ENCODE assay signal across 8 mouse cellular contexts in the genomic region with DNA sequence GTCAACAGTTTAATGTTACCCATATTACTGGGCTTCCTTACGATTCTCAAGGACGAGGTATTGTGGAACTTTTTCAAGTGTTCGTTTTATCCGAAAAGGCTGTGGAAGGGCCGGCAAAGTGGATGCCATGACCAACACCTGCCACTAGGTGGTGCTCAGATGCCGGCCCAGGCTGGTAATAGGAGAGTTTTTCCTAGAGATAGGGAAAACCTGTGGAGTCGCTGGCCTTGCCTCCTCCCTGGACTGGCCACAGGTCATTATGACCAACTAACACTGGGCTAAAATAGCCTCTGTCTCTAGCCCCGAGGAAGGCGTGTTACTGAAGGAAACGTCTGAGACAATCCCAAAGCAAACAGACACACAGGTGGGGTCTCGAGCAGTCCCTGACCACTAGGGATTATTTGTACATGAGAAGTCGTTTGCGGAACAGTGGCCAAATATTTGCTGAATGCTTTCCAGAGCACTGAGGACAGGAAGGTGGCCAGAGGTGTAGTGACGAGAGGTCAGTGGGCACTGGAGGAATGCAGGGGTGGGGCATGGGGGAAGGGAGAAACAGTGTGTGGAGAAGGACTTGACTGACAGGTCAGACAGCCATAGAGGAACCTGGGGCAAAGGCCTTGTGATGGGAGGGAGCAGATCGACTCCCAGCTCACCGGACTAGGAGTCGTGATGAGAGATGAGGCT. TPM values are rescaled to one million over a fixed set of nuclear protein-coding genes. Genes with fewer than 3 reads are reported as not detected.
A peak's percentile ranks its signal among the peaks of the same experiment; 100 is the strongest.
DNase-seq lines count a peak whose midpoint lies in the region; ATAC-seq and TF ChIP-seq lines count a peak whose summit lies in the region.

No protein-coding gene starts in this region.

- TF ChIP-seq CTCF in bone marrow, adult 2 months (IDR thresholded peaks at IDR 0.05; ENCODE audit: control insufficient read depth, insufficient read depth, low read length): peak; percentile 84

- no peaks in the 10 kb centered on the region for H3K4me1 ChIP-seq in bone marrow, adult 2 months (ENCODE audit: control insufficient read depth, insufficient read depth, low read length)
- H3K4me1 ChIP-seq in embryonic facial prominence, embryonic 15.5 days: peaks cover 30% of the 10 kb centered on the region
- H3K4me1 ChIP-seq in limb, embryonic 14.5 days (ENCODE audit: control insufficient read depth, insufficient read depth, low read length): peaks cover 23% of the 10 kb centered on the region
- peaks cover 20% of the 10 kb centered on the region for H3K4me1 ChIP-seq in midbrain, embryonic 16.5 days (ENCODE audit: control insufficient read depth, insufficient read depth, low read length)

- peak overlapping the region; percentile 40 for H3K4me2 ChIP-seq in embryonic facial prominence, embryonic 15.5 days (replicated peaks)
- no peak overlapping the region for H3K4me2 ChIP-seq in limb, embryonic 14.5 days (replicated peaks; ENCODE audit: low read depth, low read length, severe bottlenecking)
- H3K4me2 ChIP-seq in midbrain, embryonic 16.5 days (ENCODE audit: low read length): no peak overlapping the region

- H3K9me3 ChIP-seq in embryonic facial prominence, embryonic 15.5 days (replicated peaks): no peaks in the 10 kb centered on the region
- no peaks in the 10 kb centered on the region for H3K9me3 ChIP-seq in limb, embryonic 14.5 days (ENCODE audit: control insufficient read depth, low read length)
- H3K9me3 ChIP-seq in midbrain, embryonic 16.5 days (replicated peaks; ENCODE audit: control insufficient read depth, low read length, poor library complexity, severe bottlenecking): no peaks in the 10 kb centered on the region

- WGBS in bone marrow, adult 2 months: 12% methylated on average over 17 of the region's 17 CpGs
- WGBS in embryonic facial prominence, embryonic 15.5 days: 12% methylated on average over 17 of the region's 17 CpGs
- WGBS in limb, embryonic 14.5 days: 17% methylated on average over 17 of the region's 17 CpGs
- WGBS in midbrain, embryonic 16.5 days: 16% methylated on average over 17 of the region's 17 CpGs

- H3K9ac ChIP-seq in embryonic facial prominence, embryonic 15.5 days: no peak overlapping the region
- no peak overlapping the region for H3K9ac ChIP-seq in limb, embryonic 14.5 days (ENCODE audit: low read depth, low read length, severe bottlenecking)
- no peak overlapping the region for H3K9ac ChIP-seq in midbrain, embryonic 16.5 days (ENCODE audit: low read depth, low read length)

- H3K36me3 ChIP-seq in embryonic facial prominence, embryonic 15.5 days: no peaks in the 10 kb centered on the region
- no peaks in the 10 kb centered on the region for H3K36me3 ChIP-seq in limb, embryonic 14.5 days (ENCODE audit: control insufficient read depth, insufficient read depth, low read length)
- H3K36me3 ChIP-seq in midbrain, embryonic 16.5 days (ENCODE audit: control insufficient read depth, insufficient read depth, low read length): no peaks in the 10 kb centered on the region
- no peaks in the 10 kb centered on the region for H3K36me3 ChIP-seq in splenic B cell, adult 2 months (ENCODE audit: control insufficient read depth, insufficient read depth, low read length, poor library complexity, severe bottlenecking)

- H3K27ac ChIP-seq in bone marrow, adult 2 months (ENCODE audit: control insufficient read depth, insufficient read depth, low read depth, low read length, poor library complexity): no peak overlapping the region
- no peak overlapping the region for H3K27ac ChIP-seq in embryonic facial prominence, embryonic 15.5 days (replicated peaks)
- H3K27ac ChIP-seq in limb, embryonic 14.5 days (replicated peaks; ENCODE audit: low read depth, low read length): no peak overlapping the region
- H3K27ac ChIP-seq in midbrain, embryonic 16.5 days (ENCODE audit: low read length): no peak overlapping the region

- DNase-seq in CD4-positive helper T cell, adult 2 months (ENCODE audit: low read depth, low spot score): peak; percentile 57
- DNase-seq in heart, adult 9 months (ENCODE audit: low spot score in 2 of 2): peak; percentile 44 to 70
- peak; percentile 83 to 85 for DNase-seq in kidney, adult 8-10 months
- DNase-seq in limb, embryonic 14.5 days (ENCODE audit: low spot score): peak; percentile 78
- DNase-seq in splenic B cell, adult 2 months (ENCODE audit: low read depth, low spot score): peak; percentile 62

- no peaks in the 10 kb centered on the region for H3K27me3 ChIP-seq in embryonic facial prominence, embryonic 15.5 days
- no peaks in the 10 kb centered on the region for H3K27me3 ChIP-seq in limb, embryonic 14.5 days (ENCODE audit: control insufficient read depth, insufficient read depth, low read length)
- no peaks in the 10 kb centered on the region for H3K27me3 ChIP-seq in midbrain, embryonic 16.5 days (ENCODE audit: control insufficient read depth, insufficient read depth, low read depth, low read length)
- H3K27me3 ChIP-seq in splenic B cell, adult 2 months (ENCODE audit: control insufficient read depth, insufficient read depth, low read length, poor library complexity, severe bottlenecking): no peaks in the 10 kb centered on the region

- ATAC-seq in embryonic facial prominence, embryonic 15.5 days (ENCODE audit: insufficient number of reproducible peaks, low FRiP score, low TSS enrichment, low read depth): peak; percentile 37
- ATAC-seq in limb, embryonic 14.5 days (ENCODE audit: low FRiP score, low read depth): peak; percentile 11; the same call in 1 of the 2 replicates
- ATAC-seq in midbrain, embryonic 16.5 days: peak; percentile 60

- TF ChIP-seq POLR2A in bone marrow, adult 2 months (IDR thresholded peaks at IDR 0.05; ENCODE audit: borderline replicate concordance, control insufficient read depth, low read depth, low read length): no peak
- no peak for TF ChIP-seq POLR2A in limb, embryonic 14.5 days (IDR thresholded peaks at IDR 0.05; ENCODE audit: borderline replicate concordance, extremely low read depth, insufficient read depth, insufficient read length)

- peak overlapping the region; percentile 33 for H3K4me3 ChIP-seq in bone marrow, adult 2 months (replicated peaks; ENCODE audit: control insufficient read depth, low read depth, low read length)
- H3K4me3 ChIP-seq in embryonic facial prominence, embryonic 15.5 days (replicated peaks): no peak overlapping the region
- no peak overlapping the region for H3K4me3 ChIP-seq in limb, embryonic 14.5 days (replicated peaks; ENCODE audit: low read length)
- no peak overlapping the region for H3K4me3 ChIP-seq in midbrain, embryonic 16.5 days (ENCODE audit: low read depth, low read length)

RNA-seq across cellular contexts. Expression of a gene that starts 30.4 kb away (rescaled TPM):
- 844 and 1,026 TPM in 2 replicates for polyA plus RNA-seq in bone marrow, adult 2 months (2011; ENCODE audit: insufficient read depth, insufficient read length, low replicate concordance, missing spikeins)
- 799 and 857 TPM in 2 replicates for polyA plus RNA-seq in embryonic facial prominence, embryonic 15.5 days (2015; fragmentation: Nextera tagmentation; extraction: Ambion mirVana)
- polyA plus RNA-seq in limb, embryonic 14.5 days (2012; rRNA removed): 604 and 1,322 TPM in 2 replicates
- 1,098 and 1,112 TPM in 2 replicates for polyA plus RNA-seq in limb, embryonic 14.5 days (2014; fragmentation: Nextera tagmentation; extraction: Ambion mirVana)
- polyA plus RNA-seq in midbrain, embryonic 16.5 days (2015; fragmentation: Nextera tagmentation; extraction: Ambion mirVana): 391 and 407 TPM in 2 replicates
